8 mouse cellular contexts compared by ENCODE assay signal in genomic region chr8:46281536-46281935, GRCm38 (mm10). TPM values are rescaled to one million over a fixed set of nuclear protein-coding genes. Genes with fewer than 3 reads are reported as not detected.
DNase-seq lines count a peak whose midpoint lies in the region; ATAC-seq and TF ChIP-seq lines count a peak whose summit lies in the region.

No protein-coding gene starts in this region.

- no peak overlapping the region for H3K27ac ChIP-seq in midbrain, embryonic 14.5 days (replicated peaks; ENCODE audit: low read depth, low read length)
- no peak overlapping the region for H3K27ac ChIP-seq in midbrain, embryonic 15.5 days
- no peak overlapping the region for H3K27ac ChIP-seq in liver, embryonic 11.5 days (ENCODE audit: low read depth, low read length)

- H3K27me3 ChIP-seq in midbrain, embryonic 14.5 days (ENCODE audit: control insufficient read depth, insufficient read depth, low read length), result 0 out of 2 replicates have a peak, but pooled peaks cover 3% of the 10 kb centered on the region
- no peaks in the 10 kb centered on the region for H3K27me3 ChIP-seq in midbrain, embryonic 15.5 days (replicated peaks)
- no peaks in the 10 kb centered on the region for H3K27me3 ChIP-seq in liver, embryonic 11.5 days (replicated peaks; ENCODE audit: control insufficient read depth, insufficient read depth, low read length)

- no peaks in the 10 kb centered on the region for H3K9me3 ChIP-seq in midbrain, embryonic 14.5 days (ENCODE audit: control insufficient read depth, low read length)
- H3K9me3 ChIP-seq in midbrain, embryonic 15.5 days, result no peaks in the 10 kb centered on the region
- H3K9me3 ChIP-seq in liver, embryonic 11.5 days (ENCODE audit: control insufficient read depth, low read length), result no peaks in the 10 kb centered on the region

- H3K4me1 ChIP-seq in midbrain, embryonic 14.5 days (ENCODE audit: control insufficient read depth, insufficient read depth, low read length), result no peaks in the 10 kb centered on the region
- H3K4me1 ChIP-seq in midbrain, embryonic 15.5 days, result no peaks in the 10 kb centered on the region
- H3K4me1 ChIP-seq in liver, embryonic 11.5 days (replicated peaks; ENCODE audit: control insufficient read depth, insufficient read depth, low read length), result no peaks in the 10 kb centered on the region

- TF ChIP-seq POLR2A in brain, embryonic 14.5 days (IDR thresholded peaks at IDR 0.05; ENCODE audit: borderline replicate concordance, extremely low read depth, insufficient read depth, insufficient read length, poor library complexity, severe bottlenecking), result no peak

- ATAC-seq in midbrain, embryonic 14.5 days (ENCODE audit: low FRiP score, low TSS enrichment), result no peak
- no peak for ATAC-seq in midbrain, embryonic 15.5 days (replicated peaks)
- peak; percentile 84 for ATAC-seq in frontal cortex, adult (ENCODE audit: low TSS enrichment)
- no peak for ATAC-seq in liver, embryonic 11.5 days (replicated peaks; ENCODE audit: low FRiP score)

- 12% methylated on average over 13 of the region's 13 CpGs for WGBS in midbrain, embryonic 14.5 days
- WGBS in midbrain, embryonic 15.5 days, result 19% methylated on average over 13 of the region's 13 CpGs
- 11% methylated on average over 13 of the region's 13 CpGs for WGBS in liver, embryonic 11.5 days

- H3K36me3 ChIP-seq in midbrain, embryonic 14.5 days (ENCODE audit: control insufficient read depth, insufficient read depth, low read length), result no peaks in the 10 kb centered on the region
- H3K36me3 ChIP-seq in midbrain, embryonic 15.5 days (replicated peaks), result no peaks in the 10 kb centered on the region
- no peaks in the 10 kb centered on the region for H3K36me3 ChIP-seq in liver, embryonic 11.5 days (ENCODE audit: control insufficient read depth, insufficient read depth, low read length)

- H3K9ac ChIP-seq in midbrain, embryonic 14.5 days (replicated peaks; ENCODE audit: low read length), result no peak overlapping the region
- H3K9ac ChIP-seq in midbrain, embryonic 15.5 days, result no peak overlapping the region
- H3K9ac ChIP-seq in liver, embryonic 11.5 days (ENCODE audit: low read depth, low read length), result no peak overlapping the region

- peak; percentile 86 for DNase-seq in midbrain, embryonic 14.5 days
- peak; percentile 77 for DNase-seq in brain, embryonic 14.5 days (ENCODE audit: low read depth)
- DNase-seq in kidney, adult 8-10 months, result peak; percentile 48 to 71
- DNase-seq in liver, embryonic 11.5 days (ENCODE audit: low spot score), result peak; percentile 55
- DNase-seq in retina, postnatal 1 day, result peak; percentile 69
- peak; percentile 71 for DNase-seq in urinary bladder, postnatal 14 days (ENCODE audit: low spot score)

- no peak overlapping the region for H3K4me3 ChIP-seq in midbrain, embryonic 14.5 days (replicated peaks; ENCODE audit: low read depth, low read length)
- H3K4me3 ChIP-seq in midbrain, embryonic 15.5 days, result no peak overlapping the region
- H3K4me3 ChIP-seq in liver, embryonic 11.5 days (ENCODE audit: low read depth, low read length), result no peak overlapping the region

- peak; percentile 81 for TF ChIP-seq CTCF in brain, embryonic 14.5 days (IDR thresholded peaks at IDR 0.05; ENCODE audit: borderline replicate concordance, extremely low read depth, insufficient read depth, insufficient read length)

- H3K4me2 ChIP-seq in midbrain, embryonic 14.5 days (ENCODE audit: low read length), result no peak overlapping the region
- no peak overlapping the region for H3K4me2 ChIP-seq in midbrain, embryonic 15.5 days
- no peak overlapping the region for H3K4me2 ChIP-seq in liver, embryonic 11.5 days

RNA-seq across cellular contexts. Expression of gene Helt, which starts 12.9 kb away (rescaled TPM):
- 9.6 and 10.2 TPM in 2 replicates for polyA plus RNA-seq in midbrain, embryonic 14.5 days (2014; fragmentation: Nextera tagmentation; extraction: Ambion mirVana)
- 5.4 and 5.8 TPM in 2 replicates for polyA plus RNA-seq in midbrain, embryonic 15.5 days (2015; fragmentation: Nextera tagmentation; extraction: Ambion mirVana)
- 3.7 and 7.2 TPM in 2 replicates for polyA plus RNA-seq in brain, embryonic 14.5 days (2012; rRNA removed)
- not detected in 2 replicates for polyA plus RNA-seq in liver, embryonic 11.5 days (2014; fragmentation: Nextera tagmentation; extraction: Ambion mirVana)
